Mouse (Mus musculus): ENCODE data around the gene Tbc1d10a. TPM values are rescaled to one million over a fixed set of nuclear protein-coding genes. Genes with fewer than 3 reads are reported as not detected.
"Not testable (repeated sequence)": the region's sequence is repeated elsewhere in the genome, so short reads cannot be mapped to it uniquely, and the experiment has no call there.

Tbc1d10a gene
- polyA plus RNA-seq, 1 experiment from 2014 or later = 39.2 TPM

- H3K4me1 ChIP-seq = peaks cover 28% of the 10 kb centered on the region
- not testable (repeated sequence) for H3K27ac ChIP-seq; H3K27me3 ChIP-seq; H3K4me3 ChIP-seq; H3K9me3 ChIP-seq; H3K9ac ChIP-seq; H3K4me2 ChIP-seq; ATAC-seq (ENCODE audit: insufficient number of reproducible peaks, insufficient read depth, low FRiP score, low TSS enrichment, low read depth)
- H3K36me3 ChIP-seq = peaks cover 27% of the 10 kb centered on the region
- 88% methylated on average over 6 of the region's 6 CpGs for WGBS
Measured at GRCm38 (mm10) chr11:4185480-4185879, 1.1 kb upstream of the Tbc1d10a start.

- no peak for ATAC-seq (ENCODE audit: insufficient number of reproducible peaks, insufficient read depth, low FRiP score, low TSS enrichment, low read depth)
- peaks cover 12% of the 10 kb centered on the region for H3K36me3 ChIP-seq
- peak overlapping the region; percentile 86 for H3K4me2 ChIP-seq
- 11% methylated on average over 9 of the region's 9 CpGs for WGBS
- H3K27ac ChIP-seq = no peak overlapping the region
- H3K4me3 ChIP-seq = peak overlapping the region; percentile 73
- H3K9ac ChIP-seq = peak overlapping the region; percentile 87
- no peaks in the 10 kb centered on the region for H3K9me3 ChIP-seq
- H3K27me3 ChIP-seq = no peaks in the 10 kb centered on the region
- H3K4me1 ChIP-seq = peaks cover 46% of the 10 kb centered on the region
Measured at GRCm38 (mm10) chr11:4187318-4187700, 720 bp downstream of the Tbc1d10a start.

DNA sequence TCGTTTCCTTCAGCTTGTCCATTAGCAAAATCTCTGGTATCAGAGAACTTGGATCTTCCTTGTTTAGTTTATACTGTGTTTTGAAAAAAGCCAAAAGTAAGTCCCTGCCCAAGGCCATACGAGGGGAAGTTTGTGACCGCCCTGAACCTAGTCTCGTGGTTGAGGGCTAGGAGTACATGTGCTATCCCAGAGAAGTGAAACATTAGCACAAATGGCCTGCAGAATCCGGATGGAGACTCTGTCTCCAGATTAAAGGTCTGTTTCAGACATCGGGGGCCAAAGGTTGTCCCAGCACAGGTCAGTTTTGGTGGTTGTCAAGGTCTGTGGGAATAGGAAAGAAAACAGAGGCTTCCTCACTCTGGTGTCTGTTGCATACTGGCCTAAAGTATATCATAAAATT lies 2.6 kb downstream of the Tbc1d10a start:
- Histone ChIP-seq H3K27ac (no peak overlapping the region), H3K9ac (no peak overlapping the region), H3K36me3 (0 out of 2 replicates have a peak, but pooled peaks cover 3% of the 10 kb centered on the region), H3K4me1 (peaks cover 58% of the 10 kb centered on the region), H3K27me3 (no peaks in the 10 kb centered on the region), H3K9me3 (no peaks in the 10 kb centered on the region), H3K4me2 (0 out of 2 replicates have a peak overlapping the region, but pooled peaks have one; percentile 86), H3K4me3 (no peak overlapping the region)
- WGBS = 86% methylated on average over 6 of the region's 6 CpGs
- ATAC-seq (ENCODE audit: insufficient number of reproducible peaks, insufficient read depth, low FRiP score, low TSS enrichment, low read depth) = no peak

GRCm38 (mm10) chr11:4190677-4191076 lies 4.1 kb downstream of the Tbc1d10a start:
- ATAC-seq (ENCODE audit: insufficient number of reproducible peaks, insufficient read depth, low FRiP score, low TSS enrichment, low read depth) = no peak
- Histone ChIP-seq H3K27ac (peak overlapping the region; percentile 39; the same call in 1 of the 2 replicates), H3K4me2 (0 out of 2 replicates have a peak overlapping the region, but pooled peaks have one; percentile 14)

GRCm38 (mm10) chr11:4192757-4193156 lies 6.2 kb downstream of the Tbc1d10a start:
- Histone ChIP-seq H3K4me3 (no peak overlapping the region), H3K4me2 (no peak overlapping the region), H3K27ac (peak overlapping the region; percentile 75; the same call in 1 of the 2 replicates), H3K36me3 (peaks cover 3% of the 10 kb centered on the region; the same call in 1 of the 2 replicates), H3K4me1 (peaks cover 66% of the 10 kb centered on the region), H3K27me3 (no peaks in the 10 kb centered on the region), H3K9ac (no peak overlapping the region), H3K9me3 (no peaks in the 10 kb centered on the region)
- no peak for ATAC-seq (ENCODE audit: insufficient number of reproducible peaks, insufficient read depth, low FRiP score, low TSS enrichment, low read depth)
- 61% methylated on average over 3 of the region's 3 CpGs for WGBS

More at GRCm38 (mm10) chr11:4190677-4191076, 4.1 kb downstream of the Tbc1d10a start:
- no peaks in the 10 kb centered on the region for H3K9me3 ChIP-seq
- H3K4me1 ChIP-seq = peaks cover 58% of the 10 kb centered on the region
- H3K36me3 ChIP-seq = peaks cover 3% of the 10 kb centered on the region; the same call in 1 of the 2 replicates
- H3K9ac ChIP-seq = peak overlapping the region; percentile 12; the same call in 1 of the 2 replicates
- no peak overlapping the region for H3K4me3 ChIP-seq
- 55% methylated on average over 3 of the region's 3 CpGs for WGBS
- H3K27me3 ChIP-seq = no peaks in the 10 kb centered on the region

DNA sequence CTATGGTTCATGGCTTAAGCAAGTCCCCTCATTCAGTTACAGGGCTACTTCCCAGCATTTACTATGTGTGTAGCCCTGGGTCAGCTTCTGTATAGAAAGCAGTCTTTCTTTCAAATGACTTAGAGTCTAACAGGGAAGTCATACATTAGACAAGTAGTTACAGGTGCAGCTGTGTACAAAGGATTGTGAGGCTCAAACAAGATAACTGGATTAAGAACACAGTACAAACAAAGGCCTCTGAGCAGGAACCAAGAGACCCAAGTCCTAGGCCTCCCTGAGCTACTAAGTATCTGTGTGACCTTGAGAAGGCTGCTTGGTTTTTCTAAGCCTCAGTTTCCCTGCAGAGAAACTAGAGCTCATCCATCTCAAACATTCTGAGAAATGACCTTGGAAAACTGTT lies 6.8 kb downstream of the Tbc1d10a start:
- no peak overlapping the region for H3K4me3 ChIP-seq
- no peak overlapping the region for H3K27ac ChIP-seq
- H3K9ac ChIP-seq = no peak overlapping the region
- no peaks in the 10 kb centered on the region for H3K27me3 ChIP-seq
- H3K9me3 ChIP-seq = no peaks in the 10 kb centered on the region
- H3K4me2 ChIP-seq = no peak overlapping the region
- peaks cover 60% of the 10 kb centered on the region for H3K4me1 ChIP-seq
- ATAC-seq (ENCODE audit: insufficient number of reproducible peaks, insufficient read depth, low FRiP score, low TSS enrichment, low read depth) = no peak
- H3K36me3 ChIP-seq = peaks cover 3% of the 10 kb centered on the region; the same call in 1 of the 2 replicates

DNA sequence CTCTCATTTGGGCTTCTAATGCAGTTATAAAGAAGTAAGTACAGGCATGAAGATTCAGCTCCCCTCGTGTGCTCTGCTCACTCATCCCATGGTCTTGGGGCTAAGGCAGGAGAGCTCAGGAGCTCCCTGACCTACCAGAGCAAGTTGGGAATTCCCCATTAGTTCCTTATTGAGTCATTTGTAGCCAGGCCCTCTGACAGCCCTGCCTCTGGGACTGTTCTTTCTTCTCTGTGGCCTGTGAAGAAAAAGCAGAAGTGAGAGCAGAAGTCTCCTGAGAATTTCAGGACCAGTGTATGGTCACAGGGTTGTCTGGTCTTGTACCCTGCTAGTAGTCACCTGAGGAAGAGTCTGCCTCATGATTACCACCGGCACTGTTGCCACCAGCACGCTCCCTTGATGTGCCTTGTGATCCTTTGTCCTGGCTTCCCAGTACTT lies 9.0 kb downstream of the Tbc1d10a start:
- Histone ChIP-seq H3K27me3 (no peaks in the 10 kb centered on the region), H3K27ac (no peak overlapping the region), H3K4me1 (peaks cover 53% of the 10 kb centered on the region), H3K4me3 (no peak overlapping the region), H3K9me3 (no peaks in the 10 kb centered on the region), H3K4me2 (no peak overlapping the region), H3K9ac (no peak overlapping the region), H3K36me3 (peaks cover 3% of the 10 kb centered on the region; the same call in 1 of the 2 replicates)
- WGBS = 76% methylated on average over 3 of the region's 3 CpGs
- no peak for ATAC-seq (ENCODE audit: insufficient number of reproducible peaks, insufficient read depth, low FRiP score, low TSS enrichment, low read depth)

- Histone ChIP-seq H3K9me3 (no peaks in the 10 kb centered on the region), H3K27ac (no peak overlapping the region), H3K4me3 (no peak overlapping the region), H3K4me2 (no peak overlapping the region), H3K36me3 (peaks cover 3% of the 10 kb centered on the region; the same call in 1 of the 2 replicates), H3K9ac (peak overlapping the region; percentile 32; the same call in 1 of the 2 replicates), H3K4me1 (peaks cover 42% of the 10 kb centered on the region), H3K27me3 (no peaks in the 10 kb centered on the region)
- WGBS = 59% methylated on average over 8 of the region's 8 CpGs
- ATAC-seq (ENCODE audit: insufficient number of reproducible peaks, insufficient read depth, low FRiP score, low TSS enrichment, low read depth) = no peak
Measured at GRCm38 (mm10) chr11:4196636-4197035, 10.0 kb downstream of the Tbc1d10a start.

DNA sequence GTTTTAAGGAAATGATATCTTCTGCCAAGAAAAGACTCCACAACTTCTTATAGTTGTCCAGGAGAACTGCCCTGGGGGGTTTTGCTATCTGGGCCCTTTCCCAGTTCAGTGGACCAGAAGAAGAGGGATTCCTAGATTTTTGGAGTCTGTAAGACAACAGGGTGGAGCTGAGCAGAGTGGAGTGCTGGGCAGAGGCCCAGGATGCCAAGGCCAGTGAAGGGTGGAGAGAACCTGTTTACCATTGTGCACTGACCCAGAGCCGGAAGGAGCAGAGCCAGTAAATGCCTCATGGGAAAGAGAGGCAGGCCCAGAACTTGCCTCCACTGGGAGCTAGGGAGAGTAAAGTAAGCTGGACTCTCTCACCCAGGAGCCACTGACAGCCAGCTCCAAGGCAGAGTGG lies 11.1 kb downstream of the Tbc1d10a start:
- no peak overlapping the region for H3K27ac ChIP-seq
- no peaks in the 10 kb centered on the region; the same call in 1 of the 2 replicates for H3K36me3 ChIP-seq
- H3K4me3 ChIP-seq = no peak overlapping the region
- H3K4me2 ChIP-seq = no peak overlapping the region
- no peak for ATAC-seq (ENCODE audit: insufficient number of reproducible peaks, insufficient read depth, low FRiP score, low TSS enrichment, low read depth)
- H3K4me1 ChIP-seq = peaks cover 34% of the 10 kb centered on the region
- H3K9ac ChIP-seq = no peak overlapping the region
- no peaks in the 10 kb centered on the region for H3K27me3 ChIP-seq
- WGBS = 71% methylated on average over 1 of the region's 1 CpGs
- no peaks in the 10 kb centered on the region for H3K9me3 ChIP-seq

DNA sequence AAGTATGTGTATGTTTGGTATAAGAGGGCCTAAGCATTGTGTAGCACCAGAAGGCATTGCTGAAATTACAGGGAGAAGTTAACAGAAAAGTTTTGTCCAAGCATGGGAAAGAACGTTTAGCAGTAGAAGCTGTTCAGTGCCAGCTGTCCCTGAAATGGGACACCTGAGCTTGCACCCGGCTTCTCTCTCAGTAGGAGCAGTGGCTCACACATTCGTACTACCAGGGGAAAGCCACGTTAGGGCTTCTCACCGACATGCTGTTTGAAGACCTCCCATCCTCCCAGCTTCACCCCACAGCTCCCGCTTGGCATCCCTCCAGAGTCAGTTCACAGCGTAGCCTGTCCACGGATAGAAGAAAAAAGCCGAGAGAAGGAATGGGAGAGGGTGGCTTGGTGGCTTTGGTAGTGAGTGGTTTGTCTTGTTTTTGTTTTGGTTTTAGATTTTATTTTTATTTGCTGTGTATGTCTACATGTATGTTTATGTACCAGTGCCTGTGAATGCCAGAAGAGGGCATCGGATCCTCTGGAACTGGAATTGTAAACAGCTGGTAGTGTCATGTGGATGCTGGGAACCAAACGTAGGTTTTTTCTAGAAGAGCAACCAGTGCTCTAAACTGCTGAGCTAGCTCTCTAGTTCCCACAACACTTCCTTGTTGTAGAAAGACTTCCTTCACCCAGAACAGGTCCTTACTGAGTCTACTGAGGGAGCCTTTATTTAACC lies 15.6 kb downstream of the Tbc1d10a start:
- Histone ChIP-seq H3K9ac (no peak overlapping the region), H3K27me3 (no peaks in the 10 kb centered on the region), H3K9me3 (no peaks in the 10 kb centered on the region), H3K4me1 (peaks cover 15% of the 10 kb centered on the region), H3K36me3 (peaks cover 17% of the 10 kb centered on the region), H3K27ac (no peak overlapping the region), H3K4me3 (no peak overlapping the region), H3K4me2 (no peak overlapping the region)
- 75% methylated on average over 11 of the region's 11 CpGs for WGBS
- ATAC-seq (ENCODE audit: insufficient number of reproducible peaks, insufficient read depth, low FRiP score, low TSS enrichment, low read depth) = no peak

DNA sequence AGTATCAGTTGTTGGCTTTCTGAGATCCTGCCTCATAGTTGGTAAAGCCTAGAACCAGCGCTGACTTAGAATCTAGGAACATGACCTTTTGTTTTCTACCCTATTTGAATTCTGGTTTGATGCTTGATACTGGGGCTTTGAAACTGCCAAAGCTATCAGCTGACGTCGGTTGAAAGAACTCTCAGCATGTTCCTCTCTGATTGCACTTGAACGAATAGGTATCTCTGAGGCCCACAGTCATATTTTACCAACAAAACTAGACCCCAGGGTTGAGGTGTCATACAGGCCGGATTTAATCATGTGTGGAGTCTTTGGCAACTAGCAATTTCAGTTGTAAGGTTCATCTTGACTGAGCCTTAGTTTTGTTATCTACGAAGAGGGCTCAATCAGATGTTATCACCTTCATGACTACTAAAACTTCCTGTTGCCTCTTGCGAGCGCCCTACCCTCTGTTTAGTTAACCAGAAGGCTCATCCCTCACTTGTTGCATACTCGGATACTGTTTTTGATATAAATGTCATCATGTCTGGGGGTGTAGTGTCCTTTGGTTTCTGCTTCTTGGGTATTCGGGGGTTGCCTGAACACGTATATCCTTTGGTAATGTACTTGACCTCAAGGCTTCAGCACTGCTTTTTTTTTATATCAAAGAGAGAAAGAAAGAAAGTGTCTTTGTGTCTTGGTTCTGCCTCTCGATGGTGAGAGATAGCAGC lies 16.6 kb downstream of the Tbc1d10a start:
- Histone ChIP-seq H3K9ac (no peak overlapping the region), H3K4me1 (peaks cover 13% of the 10 kb centered on the region), H3K4me2 (no peak overlapping the region), H3K9me3 (no peaks in the 10 kb centered on the region), H3K27ac (no peak overlapping the region), H3K4me3 (no peak overlapping the region), H3K27me3 (no peaks in the 10 kb centered on the region), H3K36me3 (peaks cover 28% of the 10 kb centered on the region)
- WGBS = 83% methylated on average over 12 of the region's 12 CpGs
- no peak for ATAC-seq (ENCODE audit: insufficient number of reproducible peaks, insufficient read depth, low FRiP score, low TSS enrichment, low read depth)

GRCm38 (mm10) chr11:4203705-4204074 lies 17.1 kb downstream of the Tbc1d10a start:
- H3K27ac ChIP-seq = no peak overlapping the region
- no peaks in the 10 kb centered on the region for H3K9me3 ChIP-seq
- no peak overlapping the region for H3K4me3 ChIP-seq
- no peak overlapping the region for H3K4me2 ChIP-seq
- 55% methylated on average over 2 of the region's 2 CpGs for WGBS
- H3K9ac ChIP-seq = no peak overlapping the region
- no peak for ATAC-seq (ENCODE audit: insufficient number of reproducible peaks, insufficient read depth, low FRiP score, low TSS enrichment, low read depth)
- H3K4me1 ChIP-seq = peaks cover 13% of the 10 kb centered on the region
- H3K36me3 ChIP-seq = peaks cover 33% of the 10 kb centered on the region
- H3K27me3 ChIP-seq = no peaks in the 10 kb centered on the region

Measured in embryonic facial prominence, embryonic 13.5 days (tissue).